Mouse (Mus musculus) intestine, postnatal 0 days (tissue): ENCODE data around the gene Myo15b. TPM values are rescaled to one million over a fixed set of nuclear protein-coding genes. Genes with fewer than 3 reads are reported as not detected.
A peak's percentile ranks its signal among the peaks of the same experiment; 100 is the strongest.

Experiments used
- ATAC-seq: fragments of 200-750 bp; cut with Nextera tagmentation; 2 replicates; pipeline ENCODE4 v1.8.0; 2017; ENCODE audit warnings: mild to moderate bottlenecking, moderate TSS enrichment, moderate library complexity
- H3K27ac ChIP-seq: fragments of 300-500 bp; sonication (generic); 2 replicates; pipeline ENCODE4 v1.5.1; 2014; ENCODE audit warnings: mild to moderate bottlenecking, low read depth, low read length, moderate library complexity
- H3K27me3 ChIP-seq: fragments of 300-500 bp; sonication (generic); replicated peaks from 2 replicates; pipeline ENCODE4 v1.6.1; 2014; ENCODE audit warnings: low read length, mixed read lengths; ENCODE audit not compliant: control insufficient read depth, insufficient read depth
- H3K36me3 ChIP-seq: fragments of 300-500 bp; sonication (generic); 2 replicates; pipeline ENCODE4 v1.6.1; 2014; ENCODE audit warnings: mild to moderate bottlenecking, moderate library complexity; ENCODE audit not compliant: control insufficient read depth, insufficient read depth
- H3K4me1 ChIP-seq: fragments of 300-500 bp; sonication (generic); replicated peaks from 2 replicates; pipeline ENCODE4 v1.6.1; 2014; ENCODE audit warnings: antibody characterized with exemption, low read length, mixed read lengths; ENCODE audit not compliant: control insufficient read depth, insufficient read depth
- H3K4me2 ChIP-seq: fragments of 300-500 bp; sonication (generic); replicated peaks from 2 replicates; pipeline ENCODE4 v1.6.1; 2014; ENCODE audit warnings: low read depth, mild to moderate bottlenecking, moderate library complexity
- H3K4me3 ChIP-seq: fragments of 300-500 bp; sonication (generic); 2 replicates; pipeline ENCODE4 v1.5.1; 2014; ENCODE audit warnings: low read depth, low read length
- H3K9ac ChIP-seq: fragments of 300-500 bp; sonication (generic); 2 replicates; pipeline ENCODE4 v1.6.1; 2014; ENCODE audit warnings: mild to moderate bottlenecking, low read depth, low read length
- H3K9me3 ChIP-seq: fragments of 300-500 bp; sonication (generic); 2 replicates; pipeline ENCODE4 v1.6.1; 2016; ENCODE audit warnings: mixed run types; ENCODE audit not compliant: control insufficient read depth
- CTCF ChIP-seq: sonication (generic); IDR thresholded peaks from 2 replicates; pipeline ENCODE4 v1.5.1; 2016; ENCODE audit warnings: low read depth, mild to moderate bottlenecking, control low read depth, antibody characterized with exemption, moderate library complexity
- WGBS: fragments of 180-500 bp; shearing (Covaris S2); extraction: QIAGEN DNeasy Blood & Tissue Kit; methylation state at CpG from one replicate; pipeline ENCODE4 v1.1.7; 2014; 5-methylcytosine and 5-hydroxymethylcytosine counted together
- polyA plus RNA-seq: library from polyadenylated mRNA; unstranded; fragments of >200 nt; fragmentation: Nextera tagmentation; extraction: Ambion mirVana; gene quantifications from 2 replicates; pipeline ENCODE4 v1.2.1, GENCODE M21; 2015

Myo15b gene
- polyA plus RNA-seq, 1 experiment from 2014 or later, result 332 TPM

GRCm38 (mm10) chr11:115886446-115886845, 28.2 kb downstream of the Myo15b start:
- Histone ChIP-seq H3K27me3 (no peaks in the 10 kb centered on the region), H3K4me1 (peaks cover 2% of the 10 kb centered on the region), H3K4me2 (no peak overlapping the region), H3K9ac (no peak overlapping the region), H3K36me3 (peaks cover 87% of the 10 kb centered on the region), H3K27ac (no peak overlapping the region), H3K4me3 (no peak overlapping the region), H3K9me3 (no peaks in the 10 kb centered on the region)
- WGBS, result 86% methylated on average over 11 of the region's 11 CpGs
- no peak for ATAC-seq
- TF ChIP-seq CTCF, result no peak

- Histone ChIP-seq H3K4me1 (peaks cover 2% of the 10 kb centered on the region; the same call in 1 of the 2 replicates), H3K4me2 (no peak overlapping the region)
- WGBS, result 85% methylated on average over 5 of the region's 5 CpGs
Observed at GRCm38 (mm10) chr11:115888020-115888419, 29.8 kb downstream of the Myo15b start.

GRCm38 (mm10) chr11:115889159-115889558, 31.0 kb downstream of the Myo15b start:
- TF ChIP-seq CTCF, result no peak
- H3K4me2 ChIP-seq, result no peak overlapping the region
- H3K27ac ChIP-seq, result no peak overlapping the region; the same call in 1 of the 2 replicates
- no peak for ATAC-seq
- H3K27me3 ChIP-seq, result no peaks in the 10 kb centered on the region
- no peak overlapping the region for H3K4me3 ChIP-seq
- no peak overlapping the region for H3K9ac ChIP-seq
- WGBS, result 83% methylated on average over 6 of the region's 6 CpGs
- no peaks in the 10 kb centered on the region; the same call in 1 of the 2 replicates for H3K4me1 ChIP-seq
- H3K9me3 ChIP-seq, result no peaks in the 10 kb centered on the region
- H3K36me3 ChIP-seq, result peaks cover 88% of the 10 kb centered on the region

More at GRCm38 (mm10) chr11:115888020-115888419, 29.8 kb downstream of the Myo15b start:
- Histone ChIP-seq H3K4me3 (no peak overlapping the region), H3K27ac (no peak overlapping the region), H3K9ac (no peak overlapping the region), H3K36me3 (peaks cover 87% of the 10 kb centered on the region), H3K9me3 (no peaks in the 10 kb centered on the region), H3K27me3 (no peaks in the 10 kb centered on the region)
- no peak for ATAC-seq
- no peak for TF ChIP-seq CTCF

- no peak overlapping the region for H3K9ac ChIP-seq
- H3K27me3 ChIP-seq, result no peaks in the 10 kb centered on the region
- no peaks in the 10 kb centered on the region for H3K9me3 ChIP-seq
- no peaks in the 10 kb centered on the region; the same call in 1 of the 2 replicates for H3K4me1 ChIP-seq
- H3K27ac ChIP-seq, result no peak overlapping the region
- H3K4me3 ChIP-seq, result no peak overlapping the region
- H3K36me3 ChIP-seq, result peaks cover 79% of the 10 kb centered on the region
- whole genome bisulfite sequencing, result 73% methylated on average over 6 of the region's 6 CpGs
- ATAC-seq, result no peak
- TF ChIP-seq CTCF, result no peak
- no peak overlapping the region for H3K4me2 ChIP-seq
Observed at GRCm38 (mm10) chr11:115892213-115892612, 34.0 kb downstream of the Myo15b start.

- H3K4me1 ChIP-seq, result no peaks in the 10 kb centered on the region; the same call in 1 of the 2 replicates
- H3K27ac ChIP-seq, result no peak overlapping the region
- no peak for TF ChIP-seq CTCF
- H3K36me3 ChIP-seq, result peaks cover 73% of the 10 kb centered on the region
- H3K4me2 ChIP-seq, result no peak overlapping the region
- H3K9me3 ChIP-seq, result no peaks in the 10 kb centered on the region
- no peak overlapping the region for H3K9ac ChIP-seq
- no peak for ATAC-seq
- H3K4me3 ChIP-seq, result no peak overlapping the region
- WGBS, result 90% methylated on average over 9 of the region's 9 CpGs
- H3K27me3 ChIP-seq, result no peaks in the 10 kb centered on the region
Observed at GRCm38 (mm10) chr11:115893071-115893470, 34.9 kb downstream of the Myo15b start.

GRCm38 (mm10) chr11:115894755-115895520, 36.7 kb downstream of the Myo15b start:
- H3K4me3 ChIP-seq, result no peak overlapping the region
- no peak for ATAC-seq
- TF ChIP-seq CTCF, result peak; percentile 71
- peaks cover 57% of the 10 kb centered on the region for H3K36me3 ChIP-seq
- H3K4me1 ChIP-seq, result 0 out of 2 replicates have a peak, but pooled peaks cover 4% of the 10 kb centered on the region
- H3K9ac ChIP-seq, result no peak overlapping the region
- no peak overlapping the region for H3K4me2 ChIP-seq
- no peaks in the 10 kb centered on the region for H3K27me3 ChIP-seq
- H3K9me3 ChIP-seq, result no peaks in the 10 kb centered on the region
- 67% methylated on average over 14 of the region's 14 CpGs for WGBS
- peak overlapping the region; percentile 35; the same call in 1 of the 2 replicates for H3K27ac ChIP-seq
